Mouse (Mus musculus): ENCODE data around the gene Lrrc59. TPM values are rescaled to one million over a fixed set of nuclear protein-coding genes. Genes with fewer than 3 reads are reported as not detected.

The Lrrc59 gene
- total and polyA plus RNA-seq, 2 experiments from 2014 or later, result 128 to 135 TPM

DNA sequence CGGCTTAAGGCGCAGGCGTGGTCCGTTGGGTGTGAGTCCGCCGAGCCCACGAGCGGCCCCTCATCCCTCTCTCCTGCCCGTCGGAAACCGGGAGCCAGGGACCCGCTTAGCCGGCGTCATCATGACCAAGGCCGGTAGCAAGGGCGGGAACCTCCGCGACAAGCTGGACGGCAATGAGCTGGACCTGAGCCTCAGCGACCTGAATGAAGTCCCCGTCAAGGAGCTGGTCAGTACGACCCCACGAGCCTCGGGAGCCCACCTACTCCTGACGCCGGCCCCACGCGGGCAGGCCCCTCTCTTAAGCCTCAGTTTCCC is 274 bp downstream of the Lrrc59 start:
- H3K27me3 ChIP-seq (ENCODE audit: insufficient read depth, low read length), result no peaks in the 10 kb centered on the region
- H3K9me3 ChIP-seq (ENCODE audit: low read length), result no peaks in the 10 kb centered on the region
- H3K4me3 ChIP-seq (ENCODE audit: low read depth, low read length), result peak overlapping the region; percentile 96
- peaks cover 4% of the 10 kb centered on the region for H3K4me1 ChIP-seq (ENCODE audit: insufficient read depth, low read length)
- TF ChIP-seq CTCF (IDR thresholded peaks at IDR 0.05), result no peak
- peak overlapping the region; percentile 73 for H3K27ac ChIP-seq (ENCODE audit: low read depth, low read length)
- WGBS, result 0% methylated on average over 28 of the region's 28 CpGs
- H3K36me3 ChIP-seq (ENCODE audit: insufficient read depth, low read length), result peaks cover 22% of the 10 kb centered on the region
- ATAC-seq (ENCODE audit: low FRiP score) (peak; percentile 47), DNase-seq (ENCODE audit: low spot score) (no peak)
- peak overlapping the region; percentile 91 for H3K9ac ChIP-seq (replicated peaks; ENCODE audit: low read length, poor library complexity, severe bottlenecking)
- peak overlapping the region; percentile 76 for H3K4me2 ChIP-seq (ENCODE audit: low read depth, low read length, poor library complexity, severe bottlenecking)

DNA sequence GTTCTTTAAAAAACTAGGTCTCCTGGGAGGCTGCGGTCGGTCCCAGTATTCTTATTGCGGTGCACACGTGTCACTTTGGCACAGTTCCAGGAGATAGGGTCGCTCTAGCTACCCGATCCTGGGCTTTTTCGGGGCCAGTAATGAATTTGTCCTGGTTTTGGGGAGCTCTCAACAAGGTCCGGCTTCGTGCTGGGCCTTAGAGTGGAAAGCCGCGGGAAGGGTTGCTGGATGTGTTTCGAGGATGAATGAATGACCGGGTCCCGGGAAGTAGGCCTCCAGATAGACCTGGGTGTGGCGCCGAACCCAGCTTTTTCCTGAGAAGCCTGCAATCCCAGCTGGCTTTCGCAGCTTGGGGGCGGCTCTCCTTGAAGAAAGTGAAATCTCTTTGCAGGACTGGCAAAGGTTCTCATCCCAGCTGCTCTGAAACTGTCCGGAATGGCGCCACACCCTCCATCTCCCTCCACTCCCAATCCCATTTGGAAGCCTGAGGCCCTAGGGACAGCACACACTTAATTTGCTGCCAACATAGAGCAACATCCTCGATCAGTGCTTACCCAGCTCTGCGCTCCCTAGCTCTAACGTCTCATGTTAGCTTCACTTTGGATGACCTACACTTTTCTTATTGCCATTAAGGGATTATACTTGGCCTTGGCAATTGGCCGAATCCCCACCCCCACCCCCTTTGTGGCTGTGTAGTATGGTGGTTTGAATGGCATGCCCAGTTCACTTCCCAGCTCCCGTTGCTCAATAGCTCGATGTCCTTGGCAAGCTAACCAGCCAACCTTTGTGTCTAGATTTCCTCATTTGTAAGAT is 838 bp downstream of the Lrrc59 start:
- DNase-seq (ENCODE audit: low spot score) (peak; percentile 56), ATAC-seq (ENCODE audit: low FRiP score) (no peak)
- H3K4me2 ChIP-seq (ENCODE audit: low read depth, low read length, poor library complexity, severe bottlenecking), result peak overlapping the region; percentile 76
- H3K4me3 ChIP-seq (ENCODE audit: low read depth, low read length), result peak overlapping the region; percentile 96
- H3K36me3 ChIP-seq (ENCODE audit: insufficient read depth, low read length), result peaks cover 28% of the 10 kb centered on the region
- no peak for TF ChIP-seq CTCF (IDR thresholded peaks at IDR 0.05)
- 11% methylated on average over 26 of the region's 26 CpGs for WGBS
- H3K9me3 ChIP-seq (ENCODE audit: low read length), result no peaks in the 10 kb centered on the region
- H3K9ac ChIP-seq (replicated peaks; ENCODE audit: low read length, poor library complexity, severe bottlenecking), result peak overlapping the region; percentile 91
- H3K4me1 ChIP-seq (ENCODE audit: insufficient read depth, low read length), result peaks cover 4% of the 10 kb centered on the region
- no peaks in the 10 kb centered on the region for H3K27me3 ChIP-seq (ENCODE audit: insufficient read depth, low read length)
- H3K27ac ChIP-seq (ENCODE audit: low read depth, low read length), result peak overlapping the region; percentile 73

DNA sequence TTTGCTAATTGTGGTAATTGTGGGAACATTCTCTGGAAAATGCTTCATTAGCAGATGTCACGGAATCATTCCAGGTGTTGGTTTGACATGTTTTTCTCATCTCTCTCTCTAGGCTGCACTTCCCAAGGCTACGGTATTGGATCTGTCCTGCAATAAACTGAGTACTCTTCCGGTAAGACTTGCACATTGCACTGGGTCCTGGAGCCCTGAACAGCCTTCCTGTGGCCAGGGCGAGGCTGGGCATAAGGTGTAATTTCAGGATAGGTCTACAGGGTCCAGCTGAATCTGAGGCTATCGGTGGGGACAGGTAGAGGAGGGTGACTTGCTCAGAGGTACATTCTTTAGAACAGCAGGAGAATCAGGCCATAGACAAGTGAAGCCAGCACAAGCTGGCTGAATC is 2.4 kb downstream of the Lrrc59 start:
- peaks cover 4% of the 10 kb centered on the region for H3K4me1 ChIP-seq (ENCODE audit: insufficient read depth, low read length)
- peaks cover 44% of the 10 kb centered on the region for H3K36me3 ChIP-seq (ENCODE audit: insufficient read depth, low read length)
- no peaks in the 10 kb centered on the region for H3K9me3 ChIP-seq (ENCODE audit: low read length)
- DNase-seq (ENCODE audit: low spot score), result no peak
- TF ChIP-seq CTCF (IDR thresholded peaks at IDR 0.05), result no peak
- no peak overlapping the region for H3K27ac ChIP-seq (ENCODE audit: low read depth, low read length)
- no peak overlapping the region for H3K9ac ChIP-seq (replicated peaks; ENCODE audit: low read length, poor library complexity, severe bottlenecking)
- WGBS, result 97% methylated on average over 5 of the region's 5 CpGs
- ATAC-seq (ENCODE audit: low FRiP score), result no peak
- no peak overlapping the region for H3K4me3 ChIP-seq (ENCODE audit: low read depth, low read length)
- no peak overlapping the region for H3K4me2 ChIP-seq (ENCODE audit: low read depth, low read length, poor library complexity, severe bottlenecking)
- no peaks in the 10 kb centered on the region for H3K27me3 ChIP-seq (ENCODE audit: insufficient read depth, low read length)

DNA sequence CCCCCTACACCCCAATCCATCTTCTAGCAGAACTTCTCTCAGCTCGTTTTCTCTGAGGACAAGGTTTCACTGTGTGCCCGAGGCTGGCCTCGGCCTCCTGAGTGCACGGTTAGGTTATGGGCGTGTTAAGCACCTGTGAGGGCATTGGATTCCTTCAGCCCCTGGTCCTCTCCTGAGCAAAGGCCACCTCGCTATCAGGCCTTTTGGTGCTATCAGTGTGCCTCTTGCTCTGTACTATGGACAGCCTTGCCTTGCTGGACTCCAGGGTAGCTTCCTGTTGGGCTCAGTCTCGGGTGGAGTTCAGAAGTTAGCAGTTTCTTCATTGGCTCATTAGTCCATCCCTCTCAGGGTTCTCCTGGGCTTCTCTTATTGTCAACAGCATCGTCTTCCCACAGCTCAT is 3.4 kb downstream of the Lrrc59 start:
- no peak for ATAC-seq (ENCODE audit: low FRiP score)
- H3K9ac ChIP-seq (replicated peaks; ENCODE audit: low read length, poor library complexity, severe bottlenecking), result no peak overlapping the region
- 91% methylated on average over 8 of the region's 8 CpGs for WGBS

DNA sequence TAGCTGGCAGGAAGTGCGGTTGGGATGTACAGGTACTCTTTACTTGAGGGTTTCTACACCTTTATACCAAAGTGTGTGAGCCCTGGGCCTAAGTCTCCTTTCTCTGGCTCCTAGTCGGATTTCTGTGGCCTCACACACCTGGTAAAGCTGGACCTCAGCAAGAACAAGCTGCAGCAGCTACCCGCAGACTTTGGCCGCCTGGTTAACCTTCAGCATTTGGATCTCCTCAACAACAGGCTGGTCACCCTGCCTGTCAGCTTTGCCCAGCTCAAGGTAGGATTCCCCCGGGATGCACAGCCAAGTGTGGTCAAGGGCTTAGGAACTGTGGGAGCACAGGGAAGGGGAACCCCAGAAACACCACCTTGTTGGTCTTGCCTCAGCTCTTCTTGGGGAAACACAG is 4.9 kb downstream of the Lrrc59 start:
- WGBS, result 87% methylated on average over 5 of the region's 5 CpGs
- peaks cover 4% of the 10 kb centered on the region for H3K4me1 ChIP-seq (ENCODE audit: insufficient read depth, low read length)

More for the DNA sequence above, 3.4 kb downstream of the Lrrc59 start:
- Histone ChIP-seq H3K9me3 (ENCODE audit: low read length) (no peaks in the 10 kb centered on the region), H3K27me3 (ENCODE audit: insufficient read depth, low read length) (no peaks in the 10 kb centered on the region), H3K36me3 (ENCODE audit: insufficient read depth, low read length) (peaks cover 54% of the 10 kb centered on the region), H3K4me2 (ENCODE audit: low read depth, low read length, poor library complexity, severe bottlenecking) (no peak overlapping the region), H3K4me3 (ENCODE audit: low read depth, low read length) (no peak overlapping the region), H3K27ac (ENCODE audit: low read depth, low read length) (no peak overlapping the region), H3K4me1 (ENCODE audit: insufficient read depth, low read length) (peaks cover 4% of the 10 kb centered on the region)
- DNase-seq (ENCODE audit: low spot score), result no peak
- TF ChIP-seq CTCF (IDR thresholded peaks at IDR 0.05), result no peak

DNA sequence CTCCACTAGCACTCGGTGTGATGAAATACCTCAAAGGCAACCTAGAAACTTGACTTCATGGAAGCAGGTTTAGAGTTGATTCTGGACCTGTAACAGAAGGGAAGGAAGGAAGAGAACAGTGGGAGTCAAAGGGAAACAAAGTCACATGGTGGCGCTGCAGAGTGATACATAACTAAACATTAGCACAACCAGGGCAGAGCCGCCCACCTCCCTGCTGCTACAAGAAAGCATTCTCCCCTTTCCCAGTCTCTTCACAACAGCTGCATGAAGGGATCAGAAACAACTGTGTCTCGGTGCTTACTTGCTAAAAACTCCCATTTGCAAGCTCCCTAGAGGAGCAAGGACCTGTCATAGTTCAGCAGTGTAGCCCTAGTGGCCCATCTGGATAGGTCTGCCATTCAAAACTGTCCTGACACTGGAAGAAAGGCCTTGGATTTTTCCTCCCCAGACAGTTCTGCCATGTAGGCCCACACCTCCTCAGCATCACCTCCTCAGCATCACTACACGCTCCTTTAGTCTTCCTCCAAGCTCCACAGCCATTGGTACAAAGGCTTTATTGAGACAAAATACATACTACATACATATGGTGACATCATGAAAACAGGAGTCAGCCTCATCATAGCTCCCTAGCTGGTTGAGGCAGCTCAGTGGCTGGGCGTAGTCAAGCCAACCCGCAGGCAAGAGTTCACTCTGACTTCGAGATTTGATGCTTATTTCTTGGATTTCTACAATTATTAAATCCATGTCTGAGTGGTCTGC is 15.1 kb downstream of the Lrrc59 start:
- no peak overlapping the region for H3K9ac ChIP-seq (replicated peaks; ENCODE audit: low read length, poor library complexity, severe bottlenecking)
- TF ChIP-seq CTCF (IDR thresholded peaks at IDR 0.05), result no peak
- no peaks in the 10 kb centered on the region for H3K9me3 ChIP-seq (ENCODE audit: low read length)
- no peak overlapping the region for H3K27ac ChIP-seq (ENCODE audit: low read depth, low read length)
- DNase-seq (ENCODE audit: low spot score) (no peak), ATAC-seq (ENCODE audit: low FRiP score) (no peak)
- WGBS, result 87% methylated on average over 8 of the region's 8 CpGs
- no peak overlapping the region for H3K4me3 ChIP-seq (ENCODE audit: low read depth, low read length)
- peaks cover 58% of the 10 kb centered on the region for H3K36me3 ChIP-seq (ENCODE audit: insufficient read depth, low read length)
- H3K27me3 ChIP-seq (ENCODE audit: insufficient read depth, low read length), result no peaks in the 10 kb centered on the region
- H3K4me1 ChIP-seq (ENCODE audit: insufficient read depth, low read length), result no peaks in the 10 kb centered on the region
- no peak overlapping the region for H3K4me2 ChIP-seq (ENCODE audit: low read depth, low read length, poor library complexity, severe bottlenecking)

More for the DNA sequence above, 4.9 kb downstream of the Lrrc59 start:
- Histone ChIP-seq H3K4me2 (ENCODE audit: low read depth, low read length, poor library complexity, severe bottlenecking) (no peak overlapping the region), H3K4me3 (ENCODE audit: low read depth, low read length) (no peak overlapping the region), H3K27me3 (ENCODE audit: insufficient read depth, low read length) (no peaks in the 10 kb centered on the region), H3K9me3 (ENCODE audit: low read length) (no peaks in the 10 kb centered on the region), H3K36me3 (ENCODE audit: insufficient read depth, low read length) (peaks cover 67% of the 10 kb centered on the region), H3K27ac (ENCODE audit: low read depth, low read length) (no peak overlapping the region), H3K9ac (replicated peaks; ENCODE audit: low read length, poor library complexity, severe bottlenecking) (no peak overlapping the region)
- ATAC-seq (ENCODE audit: low FRiP score) (no peak), DNase-seq (ENCODE audit: low spot score) (no peak)
- no peak for TF ChIP-seq CTCF (IDR thresholded peaks at IDR 0.05)

Data from midbrain, postnatal 0 days (tissue).